Mouse (Mus musculus) central nervous system, embryonic 14 days (tissue): ENCODE data around the gene Clybl. TPM values are rescaled to one million over a fixed set of nuclear protein-coding genes. Genes with fewer than 3 reads are reported as not detected.

Experiments used
- polyA plus RNA-seq: library from polyadenylated mRNA; depleted of rRNA; stranded (reverse); fragments of >200 nt; gene quantifications from 2 replicates; pipeline ENCODE4 v1.2.3, GENCODE M21; 2012; rRNA removed

The Clybl gene
- polyA plus RNA-seq, result 11.6 and 11.7 TPM in 2 replicates

DNA sequence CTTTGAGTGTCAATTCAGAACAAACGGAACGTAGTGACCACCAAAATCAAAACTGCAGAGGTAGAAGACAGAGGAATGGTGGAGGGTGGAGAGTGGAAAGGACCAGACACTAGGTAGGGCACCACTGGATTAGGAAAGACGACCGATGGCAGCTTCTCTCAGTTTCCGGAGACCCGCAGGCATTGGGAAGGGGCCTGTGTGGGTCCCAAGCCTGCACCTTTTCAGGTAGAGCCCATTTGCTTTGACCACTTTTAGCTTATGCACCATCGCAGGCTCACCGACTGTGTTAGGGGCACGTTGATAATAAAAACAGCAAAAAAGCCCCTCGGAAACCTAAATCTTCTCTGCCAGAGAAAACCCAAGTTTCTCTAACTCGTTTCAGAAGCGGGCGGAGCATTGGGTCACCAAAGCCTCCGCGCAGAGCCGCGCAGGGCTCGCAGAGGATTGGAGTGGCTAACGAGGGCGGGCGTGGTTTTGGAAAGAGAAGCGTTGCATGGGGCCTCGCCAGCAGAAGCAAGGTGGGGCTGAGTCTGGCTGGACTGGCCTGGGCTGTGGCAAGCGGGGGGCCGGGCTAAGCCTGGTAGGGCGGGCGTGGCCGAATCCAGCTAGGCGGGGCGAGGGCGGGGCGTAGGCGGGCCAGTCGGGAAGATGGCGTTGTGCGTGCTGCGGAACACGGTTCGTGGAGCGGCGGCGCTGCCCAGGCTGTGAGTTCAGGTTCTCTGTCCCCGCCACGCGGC is at the start of gene Clybl:
Gene Clybl, plus strand, starts transcription at position 627 of the 737 bp plus-strand sequence.

DNA sequence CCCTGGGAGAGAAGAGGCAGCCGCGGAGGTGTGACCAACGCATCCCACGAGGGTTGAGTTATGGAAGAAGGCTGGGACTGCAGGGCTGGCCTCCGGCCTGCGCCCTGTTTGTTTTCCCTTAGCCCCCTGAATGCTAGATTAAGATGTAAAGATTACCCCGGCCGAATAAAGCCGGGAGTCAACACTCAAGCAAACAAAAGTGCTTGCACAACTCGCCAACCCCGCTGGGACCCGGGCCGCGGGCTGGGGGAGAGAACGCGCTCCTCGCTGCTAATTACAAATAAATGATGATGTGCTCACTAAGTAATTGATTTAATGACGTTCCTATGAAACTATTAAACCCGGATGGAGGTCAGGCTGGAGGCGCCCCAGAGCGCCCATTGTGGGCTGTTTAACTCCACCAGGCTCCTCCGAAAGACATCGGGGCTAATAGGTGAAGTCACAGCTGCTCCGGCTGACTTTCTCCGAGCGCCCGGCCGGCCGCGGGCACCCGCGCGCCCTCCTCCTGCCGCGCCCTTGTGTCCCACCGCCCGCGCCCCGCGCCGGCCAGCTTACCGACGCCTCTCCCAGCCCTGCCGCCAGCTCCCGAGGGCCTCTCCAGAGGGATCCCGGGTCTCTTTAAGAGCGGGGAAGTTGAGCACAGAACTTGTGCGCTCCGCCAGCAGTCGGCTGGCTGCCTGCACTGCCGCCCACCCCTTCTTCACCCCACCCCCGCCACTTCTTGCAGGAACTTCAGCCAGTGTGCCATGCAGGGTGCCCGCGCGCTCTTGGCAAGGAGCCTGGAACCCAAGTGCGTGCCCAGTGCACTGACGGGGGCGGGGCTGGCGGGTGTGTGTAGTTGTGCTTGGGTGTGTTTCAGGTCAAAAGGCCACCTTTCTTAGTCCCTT is 269.2 kb downstream of the Clybl start, which contains the start of gene Gm5089:
Gene Gm5089, minus strand, starts transcription at position 620 of the 887 bp plus-strand sequence.

Other genes with a start within 250 kb of the Clybl start
- 0.74 and 1.0 TPM in 2 replicates for gene Gpr183, start 216.5 kb upstream of the Clybl start, polyA plus RNA-seq
- gene Timm8a2, start 147.0 kb upstream of the Clybl start, polyA plus RNA-seq, result 0.21 and 0.24 TPM in 2 replicates
- gene Tm9sf2, start 74.7 kb upstream of the Clybl start, polyA plus RNA-seq, result 63.5 and 65.2 TPM in 2 replicates